Mouse (Mus musculus): ENCODE measurements around the gene H2-Ob. TPM values are rescaled to one million over a fixed set of nuclear protein-coding genes. Genes with fewer than 3 reads are reported as not detected.

H2-Ob gene
- polyA plus RNA-seq, 1 experiment from 2014 or later: not detected

- Histone ChIP-seq H3K9ac (replicated peaks) (no peak overlapping the region; the same call in 1 of the 2 replicates), H3K27ac (no peak overlapping the region), H3K4me2 (peak overlapping the region; percentile 96), H3K4me3 (replicated peaks) (peak overlapping the region; percentile 54), H3K27me3 (peaks cover 40% of the 10 kb centered on the region), H3K9me3 (no peaks in the 10 kb centered on the region), H3K4me1 (replicated peaks) (peaks cover 14% of the 10 kb centered on the region), H3K36me3 (no peaks in the 10 kb centered on the region)
- 5% methylated on average over 14 of the region's 14 CpGs for WGBS
- ATAC-seq (ENCODE audit: insufficient number of reproducible peaks, insufficient read depth, low FRiP score, low TSS enrichment, low read depth): no peak
Observed at GRCm38 (mm10) chr17:34263811-34264371, 25.2 kb downstream of the H2-Ob start.

- Histone ChIP-seq H3K9ac (replicated peaks) (peak overlapping the region; percentile 67), H3K4me1 (replicated peaks) (peaks cover 14% of the 10 kb centered on the region), H3K27me3 (peaks cover 34% of the 10 kb centered on the region), H3K4me2 (peak overlapping the region; percentile 96), H3K4me3 (replicated peaks) (peak overlapping the region; percentile 54), H3K9me3 (no peaks in the 10 kb centered on the region), H3K27ac (no peak overlapping the region), H3K36me3 (no peaks in the 10 kb centered on the region)
- WGBS: under 1% methylated on average over 88 of the region's 93 CpGs
- ATAC-seq (ENCODE audit: insufficient number of reproducible peaks, insufficient read depth, low FRiP score, low TSS enrichment, low read depth): 0 out of 2 replicates have a peak, but pooled peaks have one; percentile 22
Observed at GRCm38 (mm10) chr17:34264452-34265351, 26.0 kb downstream of the H2-Ob start.

- ATAC-seq (ENCODE audit: insufficient number of reproducible peaks, insufficient read depth, low FRiP score, low TSS enrichment, low read depth): no peak
- Histone ChIP-seq H3K27ac (no peak overlapping the region), H3K27me3 (peaks cover 25% of the 10 kb centered on the region), H3K9ac (replicated peaks) (no peak overlapping the region), H3K4me3 (replicated peaks) (no peak overlapping the region), H3K4me1 (replicated peaks) (peaks cover 14% of the 10 kb centered on the region), H3K9me3 (no peaks in the 10 kb centered on the region), H3K4me2 (no peak overlapping the region), H3K36me3 (no peaks in the 10 kb centered on the region)
- 74% methylated on average over 2 of the region's 2 CpGs for WGBS
Observed at GRCm38 (mm10) chr17:34268262-34268661, 29.6 kb downstream of the H2-Ob start.

GRCm38 (mm10) chr17:34268748-34269147 is 30.0 kb downstream of the H2-Ob start:
- Histone ChIP-seq H3K4me1 (replicated peaks) (peaks cover 14% of the 10 kb centered on the region), H3K4me3 (replicated peaks) (no peak overlapping the region), H3K4me2 (no peak overlapping the region), H3K9me3 (no peaks in the 10 kb centered on the region), H3K9ac (replicated peaks) (no peak overlapping the region), H3K36me3 (no peaks in the 10 kb centered on the region), H3K27me3 (peaks cover 20% of the 10 kb centered on the region), H3K27ac (no peak overlapping the region)
- WGBS: 89% methylated on average over 2 of the region's 2 CpGs
- ATAC-seq (ENCODE audit: insufficient number of reproducible peaks, insufficient read depth, low FRiP score, low TSS enrichment, low read depth): no peak

- Histone ChIP-seq H3K27ac (no peak overlapping the region), H3K36me3 (no peaks in the 10 kb centered on the region), H3K4me2 (no peak overlapping the region), H3K4me3 (replicated peaks) (no peak overlapping the region), H3K4me1 (replicated peaks) (peaks cover 6% of the 10 kb centered on the region), H3K27me3 (peaks cover 9% of the 10 kb centered on the region), H3K9me3 (no peaks in the 10 kb centered on the region), H3K9ac (replicated peaks) (no peak overlapping the region)
- no peak for ATAC-seq (ENCODE audit: insufficient number of reproducible peaks, insufficient read depth, low FRiP score, low TSS enrichment, low read depth)
- WGBS: 68% methylated on average over 4 of the region's 4 CpGs
Observed at GRCm38 (mm10) chr17:34269817-34270216, 31.1 kb downstream of the H2-Ob start.

GRCm38 (mm10) chr17:34270230-34270629 is 31.5 kb downstream of the H2-Ob start:
- 79% methylated on average over 2 of the region's 2 CpGs for WGBS
- Histone ChIP-seq H3K9ac (replicated peaks) (no peak overlapping the region), H3K9me3 (no peaks in the 10 kb centered on the region), H3K27me3 (peaks cover 5% of the 10 kb centered on the region), H3K36me3 (no peaks in the 10 kb centered on the region), H3K4me3 (replicated peaks) (no peak overlapping the region), H3K4me1 (replicated peaks) (peaks cover 2% of the 10 kb centered on the region; the same call in 1 of the 2 replicates), H3K27ac (no peak overlapping the region), H3K4me2 (no peak overlapping the region)
- no peak for ATAC-seq (ENCODE audit: insufficient number of reproducible peaks, insufficient read depth, low FRiP score, low TSS enrichment, low read depth)

GRCm38 (mm10) chr17:34270940-34271339 is 32.2 kb downstream of the H2-Ob start:
- no peaks in the 10 kb centered on the region for H3K9me3 ChIP-seq
- H3K36me3 ChIP-seq: no peaks in the 10 kb centered on the region
- no peak overlapping the region for H3K4me2 ChIP-seq
- no peak overlapping the region for H3K4me3 ChIP-seq (replicated peaks)
- H3K9ac ChIP-seq (replicated peaks): no peak overlapping the region
- 87% methylated on average over 2 of the region's 2 CpGs for WGBS
- ATAC-seq (ENCODE audit: insufficient number of reproducible peaks, insufficient read depth, low FRiP score, low TSS enrichment, low read depth): no peak
- H3K4me1 ChIP-seq (replicated peaks): no peaks in the 10 kb centered on the region
- H3K27me3 ChIP-seq: no peaks in the 10 kb centered on the region
- no peak overlapping the region for H3K27ac ChIP-seq

GRCm38 (mm10) chr17:34272102-34272501 is 33.4 kb downstream of the H2-Ob start:
- no peak for ATAC-seq (ENCODE audit: insufficient number of reproducible peaks, insufficient read depth, low FRiP score, low TSS enrichment, low read depth)
- no peaks in the 10 kb centered on the region for H3K27me3 ChIP-seq
- no peak overlapping the region for H3K4me3 ChIP-seq (replicated peaks)
- 85% methylated on average over 1 of the region's 1 CpGs for WGBS
- H3K27ac ChIP-seq: no peak overlapping the region
- H3K36me3 ChIP-seq: no peaks in the 10 kb centered on the region
- H3K9me3 ChIP-seq: no peaks in the 10 kb centered on the region
- no peak overlapping the region for H3K9ac ChIP-seq (replicated peaks)
- H3K4me1 ChIP-seq (replicated peaks): no peaks in the 10 kb centered on the region
- H3K4me2 ChIP-seq: no peak overlapping the region

GRCm38 (mm10) chr17:34280499-34281038 is 41.9 kb downstream of the H2-Ob start:
- H3K4me2 ChIP-seq: no peak overlapping the region

GRCm38 (mm10) chr17:34281836-34282235 is 43.1 kb downstream of the H2-Ob start:
- H3K36me3 ChIP-seq: no peaks in the 10 kb centered on the region
- no peaks in the 10 kb centered on the region for H3K4me1 ChIP-seq (replicated peaks)
- no peak overlapping the region for H3K27ac ChIP-seq
- peaks cover 11% of the 10 kb centered on the region for H3K27me3 ChIP-seq
- H3K9me3 ChIP-seq: no peaks in the 10 kb centered on the region
- no peak for ATAC-seq (ENCODE audit: insufficient number of reproducible peaks, insufficient read depth, low FRiP score, low TSS enrichment, low read depth)
- no peak overlapping the region for H3K4me3 ChIP-seq (replicated peaks)
- 74% methylated on average over 1 of the region's 1 CpGs for WGBS
- H3K9ac ChIP-seq (replicated peaks): no peak overlapping the region
- no peak overlapping the region for H3K4me2 ChIP-seq

More at GRCm38 (mm10) chr17:34280499-34281038, 41.9 kb downstream of the H2-Ob start:
- ATAC-seq (ENCODE audit: insufficient number of reproducible peaks, insufficient read depth, low FRiP score, low TSS enrichment, low read depth): peak; percentile 71
- Histone ChIP-seq H3K4me1 (replicated peaks) (no peaks in the 10 kb centered on the region), H3K27me3 (peaks cover 8% of the 10 kb centered on the region), H3K9ac (replicated peaks) (no peak overlapping the region), H3K36me3 (no peaks in the 10 kb centered on the region), H3K9me3 (no peaks in the 10 kb centered on the region), H3K4me3 (replicated peaks) (no peak overlapping the region), H3K27ac (no peak overlapping the region)
- WGBS: 80% methylated on average over 1 of the region's 1 CpGs

- H3K36me3 ChIP-seq: no peaks in the 10 kb centered on the region
- ATAC-seq (ENCODE audit: insufficient number of reproducible peaks, insufficient read depth, low FRiP score, low TSS enrichment, low read depth): no peak
- peaks cover 11% of the 10 kb centered on the region for H3K27me3 ChIP-seq
- no peak overlapping the region for H3K4me2 ChIP-seq
- H3K4me3 ChIP-seq (replicated peaks): no peak overlapping the region
- no peak overlapping the region for H3K27ac ChIP-seq
- no peaks in the 10 kb centered on the region for H3K9me3 ChIP-seq
- 80% methylated on average over 4 of the region's 4 CpGs for WGBS
- H3K9ac ChIP-seq (replicated peaks): no peak overlapping the region
- H3K4me1 ChIP-seq (replicated peaks): no peaks in the 10 kb centered on the region
Observed at GRCm38 (mm10) chr17:34285371-34285770, 46.7 kb downstream of the H2-Ob start.
